Mouse (Mus musculus) CD4-positive, CD25-positive, alpha-beta regulatory T cell, adult 2 months (primary cell): Measurements from ENCODE around the gene Erv3.
"Not testable (repeated sequence)": the region's sequence is repeated elsewhere in the genome, so short reads cannot be mapped to it uniquely, and the experiment has no call there.

Experiments
- DNase-seq: peaks from one replicate; pipeline ENCODE4 v3.0.0-alpha.2; 2012; ENCODE audit warnings: low read depth, low spot score

The Erv3 gene

GRCm38 (mm10) chr2:131864262-131864796 lies 4.8 kb upstream of the Erv3 start:
- no peak for DNase-seq

- DNase-seq, result no peak
These were observed 3.9 kb upstream of the Erv3 start for GRCm38 (mm10) chr2:131863472-131863871.

DNA sequence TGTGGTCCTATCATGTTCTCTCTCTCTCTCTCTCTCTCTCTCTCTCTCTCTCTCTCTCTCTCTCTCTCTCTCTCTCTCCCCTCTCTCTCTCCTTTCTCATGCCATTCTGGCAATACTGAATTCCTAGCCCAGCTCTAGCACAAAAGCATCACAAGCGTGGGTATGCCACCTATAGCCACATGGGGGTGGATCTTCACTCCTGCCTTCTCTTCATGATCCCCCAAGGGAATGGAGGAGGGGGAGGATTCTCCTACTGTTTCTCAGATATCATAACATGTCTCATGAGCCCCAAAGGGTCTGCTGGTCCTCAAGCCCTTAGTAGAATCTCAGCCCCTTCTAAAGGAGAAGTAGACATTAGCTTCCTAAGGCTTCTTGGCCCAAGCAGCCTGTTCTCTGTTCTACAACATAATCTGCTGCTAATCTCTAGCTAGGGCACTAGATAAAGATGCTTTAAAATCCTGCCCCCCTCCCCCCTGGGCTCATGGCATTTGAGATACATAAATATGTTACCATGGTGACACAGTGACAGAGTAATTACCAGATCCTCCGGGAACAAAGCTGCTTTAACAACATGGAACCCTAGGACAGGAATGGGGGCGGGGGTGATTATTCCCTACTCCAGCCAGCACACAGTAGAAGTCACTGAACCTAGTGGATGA lies 3.2 kb upstream of the Erv3 start:
- no peak for DNase-seq

GRCm38 (mm10) chr2:131857838-131858237 lies 1.7 kb downstream of the Erv3 start:
- DNase-seq, result no peak

- DNase-seq, result no peak
These were observed 5.8 kb downstream of the Erv3 start for GRCm38 (mm10) chr2:131853719-131854118.

- DNase-seq, result no peak
These were observed 8.0 kb downstream of the Erv3 start for GRCm38 (mm10) chr2:131851333-131852092.

DNA sequence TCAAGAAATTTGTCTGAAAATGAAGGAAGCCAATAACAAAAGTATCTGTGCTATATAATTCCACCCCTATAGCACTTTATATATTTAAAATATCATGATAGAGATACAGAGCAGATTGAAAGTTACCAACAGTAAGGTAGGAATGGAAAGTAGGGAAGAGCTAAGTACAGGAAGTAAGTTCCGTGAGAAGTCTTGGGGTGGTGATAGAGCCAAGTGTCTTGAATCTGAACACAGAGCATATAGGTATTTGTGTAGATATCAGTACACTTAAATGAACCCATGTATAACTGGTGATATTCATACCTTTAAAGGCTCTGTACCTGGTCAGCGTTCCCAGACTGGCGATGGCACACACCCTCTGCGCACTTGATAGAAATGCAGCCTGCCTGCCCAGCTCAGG lies 9.5 kb downstream of the Erv3 start:
- DNase-seq, result no peak

DNA sequence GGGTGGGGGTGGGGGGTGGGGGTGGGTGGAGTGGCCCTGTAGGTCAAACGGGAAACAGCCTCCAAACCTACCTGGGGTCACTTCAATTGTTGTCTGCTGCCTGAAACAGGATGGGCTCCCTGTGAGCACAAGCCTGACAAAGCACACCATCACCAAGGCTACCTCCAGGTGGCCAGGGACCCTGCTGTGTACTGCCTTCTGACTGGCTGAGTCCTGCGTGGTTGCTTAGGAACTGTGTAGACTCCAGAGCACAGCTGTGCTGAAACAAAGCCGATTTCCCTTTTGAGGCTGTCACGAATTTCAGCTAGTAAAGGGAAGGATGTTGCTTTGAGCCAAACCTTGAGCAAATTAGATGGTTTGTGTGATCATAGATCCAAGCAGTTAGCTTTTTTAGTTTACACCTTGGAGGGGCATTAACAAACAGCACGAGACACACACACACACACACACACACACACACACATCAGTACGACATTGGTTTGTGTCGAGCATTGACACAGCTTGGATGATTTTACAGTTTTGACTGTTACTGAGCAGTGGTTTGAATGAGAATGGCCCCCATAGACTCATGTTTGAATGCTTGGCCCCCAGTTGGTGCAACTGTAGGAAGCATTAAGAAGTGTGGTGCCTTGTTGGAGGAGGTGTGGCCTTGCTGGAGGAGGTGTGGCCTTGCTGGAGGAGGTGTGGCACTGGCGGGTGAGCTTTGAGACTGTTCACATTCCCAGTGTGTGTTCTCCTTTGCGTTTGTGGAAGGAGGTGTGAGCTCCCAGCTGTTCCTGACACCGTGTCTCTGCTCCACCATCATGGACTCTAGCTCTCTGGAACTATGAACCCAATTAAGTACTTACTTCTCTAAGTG lies 11.8 kb downstream of the Erv3 start:
- peak; percentile 37 for DNase-seq

- no peak for DNase-seq
These were observed 12.7 kb downstream of the Erv3 start for GRCm38 (mm10) chr2:131846811-131847210.

GRCm38 (mm10) chr2:131846132-131846710 lies 13.3 kb downstream of the Erv3 start:
- DNase-seq, result no peak

DNA sequence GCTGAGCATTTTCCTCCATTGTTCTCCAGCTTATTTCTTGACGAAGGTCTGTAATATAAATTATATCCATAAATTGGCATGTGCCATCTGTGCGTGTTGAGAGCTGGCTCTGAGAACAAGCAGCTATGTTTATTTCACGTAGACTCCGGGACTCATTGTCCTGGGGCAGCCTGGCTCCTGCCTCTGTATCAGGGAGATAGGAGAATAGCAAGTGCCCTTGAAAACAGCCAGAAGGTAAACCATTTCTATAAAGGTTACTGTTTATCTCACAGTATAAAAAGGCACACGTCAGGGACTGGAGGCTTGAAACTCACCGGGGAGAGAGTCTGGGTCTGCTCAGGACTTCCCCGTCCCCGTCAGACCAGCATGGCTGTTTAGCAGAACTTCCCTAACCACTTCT lies 13.9 kb downstream of the Erv3 start:
- no peak for DNase-seq

- DNase-seq, result no peak
These were observed 17.0 kb downstream of the Erv3 start for GRCm38 (mm10) chr2:131842568-131842967.

GRCm38 (mm10) chr2:131841321-131841693 lies 18.2 kb downstream of the Erv3 start:
- no peak for DNase-seq

- no peak for DNase-seq
These were observed 18.8 kb downstream of the Erv3 start for GRCm38 (mm10) chr2:131840611-131841320.

- DNase-seq, result no peak
These were observed 25.3 kb downstream of the Erv3 start for GRCm38 (mm10) chr2:131834296-131834695.

GRCm38 (mm10) chr2:131831861-131832260 lies 27.7 kb downstream of the Erv3 start:
- DNase-seq, result no peak

DNA sequence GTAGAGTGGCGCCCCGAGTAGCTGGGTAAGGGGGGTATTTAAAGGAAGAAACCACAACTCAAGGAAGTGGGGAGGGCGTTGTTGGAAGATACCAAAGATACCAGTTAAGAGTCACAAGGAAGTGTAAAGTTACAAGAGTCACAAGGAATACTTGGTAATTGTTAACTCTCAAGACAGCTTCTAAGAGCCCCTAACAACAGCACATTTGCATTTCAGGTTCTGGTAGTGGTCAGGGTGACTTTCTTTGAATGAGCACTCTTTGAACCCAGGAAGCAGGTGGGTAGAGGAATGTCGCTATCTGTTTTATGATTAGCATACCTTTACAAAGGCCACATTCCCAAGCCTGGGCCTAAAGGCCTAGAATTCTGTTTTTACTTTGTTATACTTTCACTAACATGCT lies 28.6 kb downstream of the Erv3 start:
- DNase-seq, result not testable (repeated sequence)

GRCm38 (mm10) chr2:131827999-131828975 lies 31.3 kb downstream of the Erv3 start:
- DNase-seq, result peak; percentile 75

- no peak for DNase-seq
These were observed 32.4 kb downstream of the Erv3 start for GRCm38 (mm10) chr2:131827026-131827687.
